Mouse (Mus musculus): Measurements from ENCODE around the gene Myh9. TPM values are rescaled to one million over a fixed set of nuclear protein-coding genes. Genes with fewer than 3 reads are reported as not detected.

Myh9 gene
- polyA plus RNA-seq, 1 experiment = 350 TPM

DNA sequence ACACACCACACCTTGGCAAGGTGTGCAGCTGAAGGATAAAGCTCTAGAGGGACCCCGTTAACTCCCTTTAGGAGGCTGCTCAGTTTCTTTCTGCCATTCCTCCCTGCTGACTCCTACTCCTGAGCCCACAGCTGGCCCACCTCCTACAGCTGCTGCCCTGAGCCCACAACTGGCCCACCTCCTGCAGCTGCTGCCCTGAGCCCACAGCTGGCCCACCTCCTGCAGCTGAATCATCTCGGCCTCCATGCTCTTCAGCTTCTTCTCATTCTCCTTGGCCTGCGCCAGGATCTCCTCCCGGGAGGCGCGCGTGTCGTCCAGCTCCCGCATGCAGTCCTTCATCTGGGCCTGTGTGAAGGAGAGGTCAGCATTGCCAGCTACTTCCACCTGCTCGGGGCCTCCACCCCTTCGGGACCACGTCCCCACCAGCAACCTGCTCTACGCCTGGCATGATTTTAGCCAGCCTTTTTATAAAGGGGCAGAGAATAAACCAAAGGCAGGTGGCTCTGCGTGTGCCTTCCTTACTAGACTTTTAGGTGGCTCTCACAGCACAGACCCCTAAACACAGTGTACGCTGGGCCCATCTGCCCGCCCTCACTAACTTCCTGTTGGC is 76.4 kb downstream of the Myh9 start:
- no peak overlapping the region for H3K4me3 ChIP-seq (ENCODE audit: insufficient read depth, low read depth, low read length)
- TF ChIP-seq CTCF (IDR thresholded peaks at IDR 0.05; ENCODE audit: insufficient read depth, low read depth, low read length) = no peak
- TF ChIP-seq POLR2A (IDR thresholded peaks at IDR 0.05; ENCODE audit: insufficient read depth, low read depth, low read length) = no peak
- WGBS = 90% methylated on average over 16 of the region's 16 CpGs
- H3K27ac ChIP-seq (ENCODE audit: insufficient read depth, low read depth, low read length) = no peak overlapping the region
- peaks cover 5% of the 10 kb centered on the region; the same call in 1 of the 2 replicates for H3K4me1 ChIP-seq (ENCODE audit: control insufficient read depth, insufficient read depth, low read length)

DNA sequence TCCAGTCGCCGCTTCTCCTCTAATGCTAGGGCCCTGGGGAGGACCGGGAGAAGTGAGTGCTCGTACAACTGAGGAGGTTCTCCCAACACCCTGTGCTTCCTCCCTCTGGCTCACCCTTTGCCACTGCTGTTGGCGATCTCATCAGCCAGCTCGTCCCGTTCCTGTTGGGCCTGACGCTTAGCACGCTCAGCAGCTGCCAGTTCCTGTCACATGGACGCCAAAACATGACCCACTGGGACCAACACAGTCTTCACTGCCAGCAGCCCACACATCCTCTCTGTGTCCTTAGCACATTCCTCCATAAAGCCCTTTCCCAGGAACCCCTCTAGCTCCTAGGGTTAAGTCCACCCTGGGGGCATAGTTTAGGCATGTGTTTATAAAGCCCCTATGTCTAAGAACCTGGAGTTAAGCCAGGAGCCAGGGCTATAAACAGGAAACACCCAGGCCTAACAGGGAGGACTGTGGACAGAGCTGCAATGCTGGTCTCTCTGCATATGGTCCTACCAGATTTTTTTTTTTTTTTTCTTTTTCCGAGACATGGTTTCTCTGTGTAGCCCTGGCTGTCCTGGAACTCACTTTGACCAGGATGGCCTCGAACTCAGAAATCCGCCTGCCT is 77.5 kb downstream of the Myh9 start:
- no peak overlapping the region for H3K27ac ChIP-seq (ENCODE audit: insufficient read depth, low read depth, low read length)
- no peak overlapping the region for H3K4me3 ChIP-seq (ENCODE audit: insufficient read depth, low read depth, low read length)
- TF ChIP-seq POLR2A (IDR thresholded peaks at IDR 0.05; ENCODE audit: insufficient read depth, low read depth, low read length) (no peak), CTCF (IDR thresholded peaks at IDR 0.05; ENCODE audit: insufficient read depth, low read depth, low read length) (no peak)
- H3K4me1 ChIP-seq (ENCODE audit: control insufficient read depth, insufficient read depth, low read length) = peaks cover 11% of the 10 kb centered on the region
- WGBS = 56% methylated on average over 13 of the region's 13 CpGs

GRCm38 (mm10) chr15:77763702-77764101 is 78.3 kb downstream of the Myh9 start:
- peaks cover 11% of the 10 kb centered on the region for H3K4me1 ChIP-seq (ENCODE audit: control insufficient read depth, insufficient read depth, low read length)
- H3K4me3 ChIP-seq (ENCODE audit: insufficient read depth, low read depth, low read length) = no peak overlapping the region
- no peak overlapping the region for H3K27ac ChIP-seq (ENCODE audit: insufficient read depth, low read depth, low read length)
- no peak for TF ChIP-seq CTCF (IDR thresholded peaks at IDR 0.05; ENCODE audit: insufficient read depth, low read depth, low read length)
- TF ChIP-seq POLR2A (IDR thresholded peaks at IDR 0.05; ENCODE audit: insufficient read depth, low read depth, low read length) = no peak
- WGBS = 87% methylated on average over 11 of the region's 11 CpGs

GRCm38 (mm10) chr15:77763050-77763449 is 78.9 kb downstream of the Myh9 start:
- no peak for TF ChIP-seq POLR2A (IDR thresholded peaks at IDR 0.05; ENCODE audit: insufficient read depth, low read depth, low read length)
- no peak for TF ChIP-seq CTCF (IDR thresholded peaks at IDR 0.05; ENCODE audit: insufficient read depth, low read depth, low read length)
- 93% methylated on average over 16 of the region's 16 CpGs for WGBS
- no peak overlapping the region for H3K4me3 ChIP-seq (ENCODE audit: insufficient read depth, low read depth, low read length)
- H3K4me1 ChIP-seq (ENCODE audit: control insufficient read depth, insufficient read depth, low read length) = peaks cover 11% of the 10 kb centered on the region
- no peak overlapping the region for H3K27ac ChIP-seq (ENCODE audit: insufficient read depth, low read depth, low read length)

GRCm38 (mm10) chr15:77761561-77762380 is 80.2 kb downstream of the Myh9 start:
- Histone ChIP-seq H3K4me1 (ENCODE audit: control insufficient read depth, insufficient read depth, low read length) (peaks cover 14% of the 10 kb centered on the region), H3K27ac (ENCODE audit: insufficient read depth, low read depth, low read length) (no peak overlapping the region), H3K4me3 (ENCODE audit: insufficient read depth, low read depth, low read length) (no peak overlapping the region)
- WGBS = 60% methylated on average over 22 of the region's 22 CpGs
- TF ChIP-seq POLR2A (IDR thresholded peaks at IDR 0.05; ENCODE audit: insufficient read depth, low read depth, low read length) (no peak), CTCF (IDR thresholded peaks at IDR 0.05; ENCODE audit: insufficient read depth, low read depth, low read length) (peak; percentile 66)

GRCm38 (mm10) chr15:77761083-77761482 is 80.9 kb downstream of the Myh9 start:
- WGBS = 81% methylated on average over 7 of the region's 7 CpGs
- Histone ChIP-seq H3K4me3 (ENCODE audit: insufficient read depth, low read depth, low read length) (no peak overlapping the region), H3K4me1 (ENCODE audit: control insufficient read depth, insufficient read depth, low read length) (peaks cover 14% of the 10 kb centered on the region), H3K27ac (ENCODE audit: insufficient read depth, low read depth, low read length) (no peak overlapping the region)
- no peak for TF ChIP-seq CTCF (IDR thresholded peaks at IDR 0.05; ENCODE audit: insufficient read depth, low read depth, low read length)
- no peak for TF ChIP-seq POLR2A (IDR thresholded peaks at IDR 0.05; ENCODE audit: insufficient read depth, low read depth, low read length)

DNA sequence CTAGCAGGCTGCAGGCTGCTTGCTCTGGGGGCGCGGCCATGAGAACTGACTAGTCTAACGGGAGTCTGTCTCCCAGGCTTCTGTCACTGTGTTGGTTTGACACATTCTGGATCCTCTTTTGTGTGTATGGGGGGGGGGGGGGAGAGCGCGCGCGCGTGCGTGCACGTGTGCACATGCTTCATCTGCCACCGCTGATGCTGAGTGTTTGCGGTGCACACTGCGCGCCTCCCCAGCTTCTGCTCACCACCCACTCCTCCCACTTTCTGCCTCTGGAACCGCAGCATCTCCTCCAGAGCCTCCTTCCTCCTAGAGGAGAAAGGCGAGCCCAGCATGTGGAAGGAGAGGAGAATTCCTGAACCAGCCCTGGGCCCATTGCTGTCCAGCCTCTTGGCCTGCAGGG is 81.9 kb downstream of the Myh9 start:
- TF ChIP-seq POLR2A (IDR thresholded peaks at IDR 0.05; ENCODE audit: insufficient read depth, low read depth, low read length) = no peak
- TF ChIP-seq CTCF (IDR thresholded peaks at IDR 0.05; ENCODE audit: insufficient read depth, low read depth, low read length) = no peak
- Histone ChIP-seq H3K4me3 (ENCODE audit: insufficient read depth, low read depth, low read length) (no peak overlapping the region), H3K4me1 (ENCODE audit: control insufficient read depth, insufficient read depth, low read length) (peaks cover 14% of the 10 kb centered on the region), H3K27ac (ENCODE audit: insufficient read depth, low read depth, low read length) (no peak overlapping the region)
- 53% methylated on average over 16 of the region's 16 CpGs for WGBS

- 87% methylated on average over 4 of the region's 4 CpGs for WGBS
- TF ChIP-seq CTCF (IDR thresholded peaks at IDR 0.05; ENCODE audit: insufficient read depth, low read depth, low read length) (no peak), POLR2A (IDR thresholded peaks at IDR 0.05; ENCODE audit: insufficient read depth, low read depth, low read length) (no peak)
Measured at GRCm38 (mm10) chr15:77757586-77758226, 84.3 kb downstream of the Myh9 start.

More at GRCm38 (mm10) chr15:77757586-77758226, 84.3 kb downstream of the Myh9 start:
- H3K27ac ChIP-seq (ENCODE audit: insufficient read depth, low read depth, low read length) = no peak overlapping the region
- H3K4me1 ChIP-seq (ENCODE audit: control insufficient read depth, insufficient read depth, low read length) = peaks cover 16% of the 10 kb centered on the region
- no peak overlapping the region for H3K4me3 ChIP-seq (ENCODE audit: insufficient read depth, low read depth, low read length)

All from olfactory bulb, adult 2 months (tissue).